Mouse (Mus musculus): ENCODE data around the gene Bahcc1.

The Bahcc1 gene

DNA sequence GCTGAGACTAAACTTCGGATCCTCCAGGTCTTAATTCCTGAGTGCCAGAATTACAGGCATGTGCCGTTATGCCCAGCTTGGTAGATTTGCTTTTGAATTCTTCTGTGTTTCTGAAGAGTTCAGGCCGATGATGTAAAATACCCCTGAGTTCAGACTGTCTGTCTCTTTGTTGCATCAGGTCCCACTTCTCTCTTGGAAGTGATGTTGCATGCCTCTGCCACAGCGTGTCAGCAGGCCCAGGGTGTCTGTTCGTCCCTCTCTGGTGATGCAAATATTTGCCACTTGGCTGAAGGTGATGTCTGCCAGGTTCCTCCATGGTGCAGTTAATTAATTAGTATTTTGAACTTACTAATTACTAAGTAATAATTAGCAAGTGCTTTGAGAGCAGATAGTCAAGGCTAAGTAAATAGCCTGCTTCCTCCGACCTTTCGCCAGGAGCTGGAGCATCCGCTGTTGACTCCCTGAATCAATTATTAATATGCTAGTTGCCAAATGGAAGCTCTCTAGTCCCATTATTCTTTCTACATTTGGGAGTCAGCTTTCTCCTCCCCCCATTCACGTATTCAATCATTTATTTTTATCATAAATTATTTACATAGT is 26.6 kb upstream of the Bahcc1 start:
- no peak for DNase-seq (ENCODE audit: inconsistent age in 2 of 2, low spot score in 1 of 2)

DNA sequence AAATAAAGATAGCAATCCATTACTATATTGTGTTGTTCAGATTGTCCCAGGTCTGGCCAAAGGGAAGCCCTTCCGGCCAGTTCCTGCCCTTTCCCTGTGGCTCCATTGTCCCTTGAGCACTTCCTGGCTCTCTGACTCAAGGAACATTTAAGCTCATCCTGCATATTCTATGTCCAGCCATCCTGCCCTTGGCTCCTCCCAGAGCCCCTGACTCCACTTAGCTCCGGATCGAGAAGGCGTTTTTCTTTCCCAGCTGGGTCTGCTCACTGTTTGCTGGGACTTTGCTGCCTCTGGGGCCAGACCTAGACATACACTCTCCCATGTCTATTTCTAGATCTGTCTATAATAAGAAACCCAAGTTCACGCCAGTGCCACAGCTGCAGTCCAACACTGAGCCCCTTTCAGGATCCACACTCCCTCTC is 26.1 kb upstream of the Bahcc1 start:
- DNase-seq (ENCODE audit: inconsistent age in 2 of 2, low spot score in 1 of 2) = peak; percentile 15 to 42

DNA sequence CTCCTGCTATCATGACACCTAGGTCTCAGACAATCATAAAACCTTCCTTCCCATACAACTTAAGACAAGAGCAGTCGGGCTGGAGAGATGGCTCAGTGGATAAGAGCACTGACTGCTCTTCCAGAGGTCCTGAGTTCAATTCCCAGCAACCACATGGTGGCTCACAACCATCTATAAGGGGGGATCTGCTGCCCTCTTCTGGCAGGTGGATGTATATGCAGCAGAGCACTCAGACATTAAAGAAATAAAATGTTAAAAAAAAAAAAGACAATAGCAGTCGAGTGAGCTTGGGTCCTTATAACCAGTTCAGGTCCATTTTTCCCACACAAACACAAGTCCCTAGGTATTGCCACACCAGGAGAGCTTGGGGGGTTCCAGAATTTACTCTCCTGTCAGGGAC is 23.9 kb upstream of the Bahcc1 start:
- peak in 1 of 2 experiments; percentile 41 for DNase-seq (ENCODE audit: inconsistent age in 2 of 2, low spot score in 1 of 2)

DNA sequence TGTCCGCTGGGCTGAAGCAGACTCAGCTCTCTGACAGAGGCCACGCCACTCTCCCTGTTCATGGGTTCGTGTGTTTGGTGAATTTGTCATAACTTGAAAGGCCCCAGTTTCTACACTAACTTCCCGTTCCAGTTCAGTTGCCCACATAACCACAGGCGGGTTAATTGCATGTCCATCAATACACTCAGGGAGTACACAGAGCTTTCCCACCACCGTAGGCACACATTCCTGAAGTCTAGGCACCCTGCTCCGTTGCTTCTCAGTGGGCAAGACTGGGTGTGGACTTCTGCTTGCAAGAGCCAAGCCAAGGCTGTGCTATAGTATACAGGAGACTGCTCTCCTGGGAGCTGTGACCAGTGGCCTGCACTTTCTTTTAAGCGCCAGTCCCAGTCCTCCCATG is 23.3 kb upstream of the Bahcc1 start:
- no peak for DNase-seq (ENCODE audit: inconsistent age in 2 of 2, low spot score in 1 of 2)

DNA sequence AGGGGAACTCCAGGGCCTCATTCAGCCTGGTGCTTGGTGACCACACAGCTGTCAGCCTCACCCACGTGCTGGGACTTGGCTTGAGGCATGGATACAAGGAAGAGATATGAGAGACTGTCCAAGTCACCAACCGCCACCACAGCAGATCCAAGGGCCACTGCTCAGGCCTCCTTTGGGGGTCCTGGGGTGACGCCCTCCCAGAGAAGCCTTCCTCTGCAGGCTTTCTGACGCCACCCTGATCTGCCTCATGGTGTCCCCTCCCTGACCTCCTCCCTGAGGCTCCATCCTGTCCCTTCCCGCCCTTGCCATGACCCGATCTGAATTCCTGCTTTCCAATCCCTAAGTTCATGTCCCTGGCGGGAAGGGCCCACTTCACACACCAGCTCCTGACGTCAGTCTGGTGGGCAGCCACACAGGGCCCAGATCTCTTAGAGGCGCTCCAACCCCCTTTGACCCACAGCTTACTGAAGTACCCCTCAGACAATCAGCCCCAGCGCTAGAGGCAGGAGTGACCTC is 17.0 kb upstream of the Bahcc1 start:
- DNase-seq (ENCODE audit: inconsistent age in 2 of 2, low spot score in 1 of 2) = peak; percentile 23 to 57

DNA sequence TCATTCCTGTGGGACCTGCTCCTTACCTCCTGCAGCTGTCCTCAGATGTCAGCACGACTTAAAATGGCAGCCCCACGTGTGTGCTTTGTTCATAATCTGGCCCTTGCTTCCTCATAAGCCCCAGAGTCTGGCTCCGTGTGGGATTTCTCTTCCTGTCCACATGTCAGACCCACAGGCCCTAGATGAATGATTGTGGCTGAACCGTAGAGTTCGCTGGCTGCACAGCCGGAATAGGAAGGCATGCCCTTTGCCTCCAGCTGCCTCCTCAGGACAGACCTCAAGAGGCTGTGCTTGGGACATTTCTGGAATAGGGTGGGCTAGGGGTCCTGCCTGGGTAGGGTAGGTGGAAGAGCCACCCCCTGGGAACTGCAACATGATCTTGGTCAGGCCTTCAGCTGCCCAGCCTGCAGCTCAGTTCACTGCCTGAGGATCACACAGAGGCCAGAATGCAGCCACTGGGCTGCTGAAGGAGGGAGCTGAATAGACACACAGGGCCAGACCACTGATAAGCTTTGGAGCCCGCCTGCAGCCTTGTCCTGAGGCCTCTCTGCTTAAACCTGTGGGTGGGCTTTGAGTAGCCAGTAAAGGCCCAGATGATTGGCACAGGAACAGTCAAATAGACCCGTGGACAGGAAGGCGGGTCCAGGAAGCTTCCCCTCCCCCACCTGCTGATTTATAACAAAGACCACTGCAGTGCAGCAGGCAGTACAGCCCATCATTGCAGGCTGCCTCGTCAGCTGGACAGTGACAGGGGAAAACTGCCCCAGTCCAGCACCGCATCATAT is 16.0 kb upstream of the Bahcc1 start:
- DNase-seq (ENCODE audit: inconsistent age in 2 of 2, low spot score in 1 of 2) = peak in 1 of 2 experiments; percentile 50

DNA sequence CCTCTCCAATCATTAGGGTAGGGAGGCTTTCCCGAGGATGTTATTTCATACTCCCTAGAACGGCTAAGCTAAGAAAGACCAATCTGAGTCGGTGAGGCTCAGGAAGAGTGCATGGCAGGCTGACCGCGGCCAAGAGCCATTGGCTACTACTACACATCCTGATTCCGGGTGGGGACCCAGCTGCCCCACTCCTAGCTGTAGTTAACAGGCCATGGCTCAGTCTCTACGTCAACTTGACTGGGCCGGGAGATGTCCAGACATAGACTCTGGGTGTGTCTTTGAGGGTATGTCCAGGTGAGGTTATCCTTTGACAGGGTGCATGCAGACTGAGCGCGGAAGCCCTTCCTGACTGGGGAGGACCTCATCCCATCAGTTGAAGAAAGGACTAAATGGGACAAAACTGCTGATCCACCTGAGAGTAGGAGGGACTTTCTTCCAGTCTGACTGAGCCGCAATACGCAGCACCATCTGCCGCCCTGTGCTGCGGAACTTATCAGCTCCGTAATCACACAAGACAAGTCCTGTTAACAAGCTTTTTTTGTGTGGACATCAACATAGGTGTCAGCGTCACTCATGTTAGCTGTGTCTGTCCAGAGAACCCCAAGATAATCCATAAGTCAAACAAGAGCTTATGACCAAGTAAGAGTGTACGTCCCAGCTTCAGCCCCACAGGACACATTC is 14.4 kb upstream of the Bahcc1 start:
- DNase-seq (ENCODE audit: inconsistent age in 2 of 2, low spot score in 1 of 2) = no peak

DNA sequence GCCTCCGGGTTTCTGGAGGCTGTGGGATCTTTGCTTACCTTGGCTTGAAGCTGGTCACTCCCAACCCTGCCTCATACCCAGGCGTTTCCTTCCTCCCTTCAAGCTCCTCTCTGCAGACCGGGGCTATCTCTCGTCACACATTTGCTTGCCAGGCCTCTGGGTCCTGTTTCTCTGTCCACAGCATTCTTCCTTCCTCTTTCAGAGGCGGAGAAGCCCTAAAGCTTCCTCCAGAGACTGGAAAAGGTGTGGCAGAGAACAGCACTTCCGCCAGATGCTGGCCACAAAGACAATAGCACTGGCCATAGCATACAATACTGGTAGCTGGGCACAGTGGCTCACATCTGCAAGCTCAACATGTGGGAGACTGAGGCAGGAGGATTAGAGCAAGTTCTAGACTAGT is 13.8 kb upstream of the Bahcc1 start:
- DNase-seq (ENCODE audit: inconsistent age in 2 of 2, low spot score in 1 of 2) = peak; percentile 45 to 65

DNA sequence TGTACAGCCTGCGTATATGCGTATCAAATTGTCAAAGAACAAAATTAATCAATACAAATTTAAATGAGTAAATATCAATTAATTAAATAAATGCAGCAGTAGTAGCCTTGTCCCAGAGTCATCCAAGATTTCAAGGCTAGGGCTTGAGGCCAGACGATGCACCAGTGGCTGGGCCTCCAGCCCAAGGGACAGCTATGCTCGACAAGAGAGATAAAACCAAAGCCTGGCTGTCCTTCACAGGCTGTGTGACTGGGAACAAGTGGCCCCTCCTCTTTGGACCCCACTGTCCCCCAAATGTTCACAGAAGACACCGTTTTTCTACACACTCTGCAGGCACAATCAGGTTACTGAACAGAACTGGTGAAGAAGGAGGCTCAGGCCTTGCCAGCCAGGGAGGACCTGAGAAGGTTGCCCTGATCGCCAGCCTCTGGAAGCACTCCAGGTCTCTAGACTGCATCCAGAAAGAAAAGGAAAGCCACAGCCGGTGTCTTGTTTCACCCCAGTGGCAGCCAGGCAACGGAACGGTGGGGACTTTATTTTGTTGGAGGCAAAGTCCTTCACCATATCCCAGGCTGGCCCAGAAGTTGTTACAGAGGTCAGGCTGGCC is 12.7 kb upstream of the Bahcc1 start:
- peak; percentile 90 to 93 for DNase-seq (ENCODE audit: inconsistent age in 2 of 2, low spot score in 1 of 2)

DNA sequence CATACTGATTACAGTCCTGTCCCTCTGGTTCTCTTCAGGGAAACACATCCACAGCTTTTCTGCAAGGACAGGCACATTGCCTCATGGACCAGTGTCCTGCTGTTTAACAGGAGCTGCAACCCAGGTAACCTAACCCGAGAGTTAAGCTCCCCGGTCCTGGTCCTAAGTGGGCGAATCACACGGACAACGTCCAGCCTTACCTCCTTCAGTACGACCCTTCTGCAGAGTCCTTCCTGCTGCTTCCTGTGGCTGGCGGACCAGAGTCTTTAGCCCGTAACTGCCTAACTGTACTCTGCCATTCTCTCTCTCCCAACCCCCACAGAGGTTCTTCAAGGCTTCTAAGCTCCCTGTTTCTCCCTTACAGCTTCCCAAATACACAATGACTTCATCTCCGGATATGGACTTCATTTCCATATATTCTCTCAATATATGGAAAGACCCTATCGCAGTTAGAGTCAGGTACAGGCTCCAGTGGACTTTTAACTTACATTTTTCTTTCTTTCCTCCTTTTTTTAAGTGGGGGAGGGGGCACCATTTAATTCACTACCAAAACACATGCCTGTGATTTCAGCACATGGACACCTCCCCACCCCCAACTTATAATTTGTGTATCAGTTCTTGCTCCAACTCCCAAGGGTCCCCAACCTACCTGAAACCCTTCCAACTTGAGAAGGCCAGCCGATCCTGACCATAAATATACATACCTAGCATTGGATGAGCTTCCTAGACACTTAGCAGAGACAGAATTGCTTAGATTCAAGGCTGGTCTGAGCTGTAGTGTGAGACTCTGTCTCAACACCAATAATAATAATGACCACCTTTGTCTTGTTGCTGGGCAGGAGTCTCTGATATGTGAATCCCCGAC is 11.6 kb upstream of the Bahcc1 start:
- DNase-seq (ENCODE audit: inconsistent age in 2 of 2, low spot score in 1 of 2) = peak in 1 of 2 experiments; percentile 12

DNA sequence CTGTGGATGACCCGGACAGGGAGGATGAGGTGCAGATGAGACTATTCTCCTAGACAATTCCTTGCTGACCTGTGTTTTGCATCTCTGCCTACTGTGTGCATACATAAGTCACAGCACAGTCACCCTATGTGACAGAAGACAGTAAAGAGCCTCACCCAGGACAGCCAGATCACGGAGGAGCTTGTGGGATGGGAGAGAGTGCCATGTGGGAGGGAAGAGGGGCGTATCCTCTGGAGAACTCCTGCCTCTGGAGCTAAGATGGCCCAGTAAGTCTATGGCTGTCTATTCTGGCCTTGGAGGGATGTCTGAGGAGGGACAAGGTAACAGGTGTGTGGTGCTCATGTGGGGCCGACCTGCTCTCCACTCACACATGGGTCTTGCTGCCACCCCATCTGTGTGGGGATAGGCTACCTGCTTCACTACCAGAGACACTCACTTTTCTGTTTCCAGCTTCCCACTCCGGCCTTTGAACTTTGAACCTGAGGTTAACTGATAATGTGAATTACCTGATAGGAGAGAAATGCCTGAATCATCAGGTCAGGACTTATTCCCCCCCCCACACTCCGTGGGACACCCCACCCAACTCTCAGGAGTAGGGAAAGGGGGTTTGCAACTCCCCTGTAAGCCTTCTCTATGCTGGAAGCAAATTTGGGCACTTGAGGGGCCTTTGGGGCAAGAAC is 10.2 kb upstream of the Bahcc1 start:
- DNase-seq (ENCODE audit: inconsistent age in 2 of 2, low spot score in 1 of 2) = peak in 1 of 2 experiments; percentile 8

DNA sequence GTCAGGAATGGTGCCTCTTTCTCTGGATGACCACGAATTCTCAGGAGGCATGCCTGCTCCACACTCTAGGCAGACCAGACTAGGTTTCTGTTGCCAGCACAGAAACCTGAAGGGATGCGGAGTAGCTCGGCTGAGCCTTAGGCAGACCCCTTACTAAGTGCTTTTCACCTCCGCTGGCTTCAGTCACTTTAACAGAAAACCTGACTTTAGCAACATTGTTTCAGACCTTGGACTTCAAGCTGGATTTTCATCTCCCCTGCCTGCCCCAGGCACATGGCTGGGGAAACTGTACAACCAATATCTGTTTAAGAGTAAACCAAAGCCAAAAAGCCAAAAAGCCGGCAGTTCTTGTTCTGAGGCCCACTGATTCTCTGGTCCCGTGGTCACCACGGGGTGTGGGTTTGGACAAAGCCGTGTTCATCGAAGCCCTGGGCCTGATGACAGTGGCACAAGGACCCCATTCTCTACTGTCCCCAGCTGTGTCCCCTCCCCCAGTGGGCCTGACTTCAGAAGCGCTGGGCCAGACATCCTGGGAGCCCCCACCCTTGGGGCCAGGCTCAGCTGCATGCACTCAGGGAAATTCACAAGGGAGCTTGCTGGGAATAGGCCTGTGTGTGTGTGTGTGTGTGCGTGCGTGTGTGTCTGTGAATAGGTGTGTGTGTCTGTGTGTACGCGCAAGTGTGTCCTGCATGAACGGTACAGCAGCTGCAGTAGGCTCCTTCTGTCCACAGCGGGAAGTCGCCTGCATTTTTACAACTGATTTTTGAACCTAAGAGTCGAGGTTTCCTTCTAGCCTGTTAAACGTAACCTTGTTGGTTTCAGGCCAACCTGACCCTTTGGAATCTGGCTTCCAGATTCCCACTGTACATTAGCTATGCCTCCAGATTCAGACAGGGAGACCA is 8.9 kb upstream of the Bahcc1 start:
- peak in 1 of 2 experiments; percentile 51 for DNase-seq (ENCODE audit: inconsistent age in 2 of 2, low spot score in 1 of 2)

DNA sequence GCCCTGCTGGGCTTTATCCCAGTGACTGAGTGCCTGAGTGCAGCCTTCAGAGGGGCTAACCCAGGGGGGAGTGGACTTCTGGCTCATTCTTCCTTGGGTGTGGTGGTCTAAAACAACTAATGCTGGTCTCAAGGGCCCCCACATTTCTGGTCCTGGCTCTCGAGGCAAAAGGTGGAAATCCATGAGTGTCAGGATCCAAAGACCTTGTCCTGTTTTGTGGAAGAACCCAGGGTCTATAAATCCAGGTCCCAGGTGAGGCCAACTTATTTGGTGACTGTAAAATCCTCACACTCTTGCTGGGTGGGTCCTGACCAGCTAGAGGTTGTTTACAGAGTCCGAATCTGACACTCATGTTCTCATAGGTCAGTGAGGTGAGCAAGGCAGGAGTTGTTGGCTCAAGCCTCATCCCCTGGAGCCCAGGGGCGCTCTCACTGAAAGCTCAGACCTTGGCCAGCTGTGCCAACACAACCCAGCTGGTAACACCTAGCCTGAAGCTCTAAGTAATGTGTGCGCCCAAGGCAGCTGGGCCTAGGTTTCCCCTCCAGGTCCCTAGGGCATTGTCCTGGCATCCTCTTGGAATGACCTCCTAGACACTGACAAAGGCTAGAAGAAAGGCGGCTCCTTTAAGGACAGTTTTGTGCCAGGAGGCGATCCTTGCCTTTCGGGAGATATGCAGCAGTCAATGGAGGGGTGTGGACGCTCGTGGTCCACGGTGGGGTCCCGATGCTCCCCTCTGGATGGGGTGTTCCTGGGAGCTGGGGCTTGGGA is 8.1 kb upstream of the Bahcc1 start:
- DNase-seq (ENCODE audit: inconsistent age in 2 of 2, low spot score in 1 of 2) = peak in 1 of 2 experiments; percentile 79

DNA sequence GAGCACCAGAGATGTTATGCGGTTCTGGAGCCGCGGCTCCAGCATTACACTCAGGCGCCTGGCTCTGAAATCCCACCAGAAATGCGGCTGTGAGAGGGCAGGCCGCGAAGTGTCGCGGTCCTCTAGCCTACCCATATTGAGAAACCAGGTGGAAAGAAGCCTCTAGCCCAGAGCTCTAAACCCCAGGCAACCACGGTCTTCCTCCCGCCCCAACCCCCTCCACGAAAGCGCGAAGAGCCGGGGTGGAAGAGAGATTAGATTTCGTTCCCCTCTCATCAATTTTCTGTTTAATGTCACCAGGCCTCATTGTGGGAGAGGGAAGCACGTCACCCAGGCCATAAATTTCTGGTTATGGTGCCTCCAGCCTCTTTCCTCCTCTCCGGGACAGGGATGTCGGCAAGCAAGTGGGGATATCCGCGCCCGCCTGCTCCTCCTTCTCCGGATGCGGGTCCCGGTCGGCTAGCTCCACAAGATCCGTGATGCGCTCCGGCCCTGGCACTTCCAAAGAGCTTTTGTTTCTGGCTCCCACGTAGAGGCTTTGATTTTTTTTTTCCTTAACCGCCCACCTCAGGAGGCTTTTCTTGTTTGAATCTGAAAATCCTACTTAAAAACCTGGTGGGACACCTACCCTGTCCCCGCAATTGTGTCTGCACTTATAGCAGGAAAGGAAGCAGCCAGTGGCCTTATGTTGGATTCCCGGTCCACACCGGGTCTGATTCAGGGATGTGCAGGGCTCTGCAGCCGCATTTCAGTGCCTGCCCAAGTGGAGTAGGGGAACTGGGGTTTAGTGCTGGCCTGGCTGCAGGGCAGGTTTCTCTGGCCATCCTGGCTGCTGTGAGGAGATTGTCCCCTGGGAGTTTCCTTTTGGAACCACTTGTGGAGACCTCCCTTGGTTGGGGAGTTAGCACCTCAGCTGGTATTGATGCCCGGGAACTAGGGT is 7.2 kb upstream of the Bahcc1 start:
- peak; percentile 67 to 81 for DNase-seq (ENCODE audit: inconsistent age in 2 of 2, low spot score in 1 of 2)

DNA sequence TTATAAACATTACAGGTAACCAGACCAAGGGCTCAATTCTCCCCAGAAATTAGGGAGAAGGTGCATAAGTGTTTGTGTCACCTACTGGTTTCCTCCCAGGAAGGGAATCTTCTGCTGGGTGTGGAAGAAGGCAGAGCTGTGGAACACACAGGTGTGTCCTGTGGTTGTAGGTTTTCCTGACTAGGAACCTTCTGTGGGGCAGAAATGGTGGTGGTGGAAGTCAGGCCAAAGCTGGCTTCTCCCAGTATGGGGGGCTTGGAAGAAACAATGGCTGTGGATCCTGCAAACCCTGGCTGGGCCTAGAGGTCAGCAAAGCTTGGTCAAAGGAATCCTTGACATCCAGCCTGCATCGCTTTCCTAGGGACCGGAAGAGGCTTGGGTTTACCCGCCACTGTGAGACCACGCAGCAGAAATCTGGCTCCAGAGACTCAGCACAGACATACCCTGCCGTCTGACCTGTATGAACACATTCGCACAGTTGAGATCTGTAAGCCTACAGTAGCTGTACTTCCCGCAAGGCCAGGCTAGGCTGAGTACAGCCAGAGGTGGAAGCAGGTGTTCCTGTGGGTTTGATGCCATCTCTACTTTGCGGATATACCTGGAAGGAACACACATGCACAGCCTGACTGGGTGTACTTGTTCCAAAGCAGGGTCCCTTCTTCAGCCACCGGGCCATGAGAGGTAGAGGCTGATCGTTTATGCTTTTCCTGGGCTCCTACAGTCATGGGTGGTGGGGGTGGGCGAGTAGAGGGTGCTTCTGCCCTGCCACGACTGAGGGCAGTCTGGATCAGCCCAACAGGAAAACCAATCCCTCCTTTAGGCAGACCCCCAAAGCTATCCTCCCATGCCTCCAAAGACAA is 6.1 kb upstream of the Bahcc1 start:
- DNase-seq (ENCODE audit: inconsistent age in 2 of 2, low spot score in 1 of 2) = peak in 1 of 2 experiments; percentile 37

DNA sequence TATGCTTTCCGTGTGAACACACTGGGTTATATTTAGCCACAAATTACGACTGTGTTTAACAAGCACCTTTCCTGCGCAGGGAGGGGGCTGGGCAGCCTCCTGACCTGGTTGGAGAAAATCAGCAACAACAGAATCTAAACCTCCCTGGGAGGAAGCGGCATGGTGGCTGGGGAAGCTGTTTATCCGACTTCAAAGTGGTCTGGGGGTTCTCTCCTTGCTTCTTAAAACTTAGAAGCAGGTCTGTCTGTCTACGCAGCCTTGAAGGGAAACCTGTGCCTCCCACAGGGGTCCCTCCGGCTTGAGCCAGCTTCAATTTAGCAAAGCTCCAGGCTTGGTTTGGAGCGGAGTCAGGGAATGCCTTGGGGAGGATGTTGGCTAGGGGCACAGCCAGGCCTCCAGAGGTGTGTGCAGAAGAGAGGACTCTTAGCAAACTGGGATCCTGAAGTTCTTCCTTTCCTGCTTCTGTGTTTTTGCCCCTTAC is 5.1 kb upstream of the Bahcc1 start:
- DNase-seq (ENCODE audit: inconsistent age in 2 of 2, low spot score in 1 of 2) = peak in 1 of 2 experiments; percentile 61
